Mouse (Mus musculus) urinary bladder, adult 18-20 months (tissue): ENCODE data around the gene Iqcd.
A peak's percentile ranks its signal among the peaks of the same experiment; 100 is the strongest.

Experiments
- DNase-seq, 2 experiments: peaks; one replicate each; pipeline ENCODE4 v3.0.0; 2022; ENCODE audit warnings: low spot score in 2 of 2, mixed read lengths in 2 of 2

Gene Iqcd

GRCm38 (mm10) chr5:120588569-120589094, at the start of gene Iqcd, which contains the start of gene Tpcn1:
Gene Iqcd, plus strand, starts transcription at chr5:120589016.
Gene Tpcn1, minus strand, starts transcription at chr5:120588673.
- DNase-seq: peak; percentile 97 to 98

GRCm38 (mm10) chr5:120548236-120548850, 40.5 kb upstream of the Iqcd start:
- DNase-seq: no peak

- DNase-seq: no peak
Measured at GRCm38 (mm10) chr5:120550137-120550536, 38.7 kb upstream of the Iqcd start.

GRCm38 (mm10) chr5:120550673-120551072, 38.1 kb upstream of the Iqcd start:
- no peak for DNase-seq

GRCm38 (mm10) chr5:120555871-120556270, 32.9 kb upstream of the Iqcd start:
- DNase-seq: no peak

GRCm38 (mm10) chr5:120558041-120558440, 30.8 kb upstream of the Iqcd start:
- DNase-seq: no peak

- no peak for DNase-seq
Measured at GRCm38 (mm10) chr5:120558762-120559161, 30.1 kb upstream of the Iqcd start.

- DNase-seq: no peak
Measured at GRCm38 (mm10) chr5:120560129-120560615, 28.6 kb upstream of the Iqcd start.

GRCm38 (mm10) chr5:120560616-120561311, 28.1 kb upstream of the Iqcd start:
- peak in 1 of 2 experiments; percentile 63 for DNase-seq

- peak; percentile 28 to 48 for DNase-seq
Measured at GRCm38 (mm10) chr5:120562956-120563913, 25.6 kb upstream of the Iqcd start.

- no peak for DNase-seq
Measured at GRCm38 (mm10) chr5:120563914-120564311, 24.9 kb upstream of the Iqcd start.

GRCm38 (mm10) chr5:120565171-120565905, 23.5 kb upstream of the Iqcd start:
- DNase-seq: no peak

GRCm38 (mm10) chr5:120566101-120566500, 22.7 kb upstream of the Iqcd start:
- DNase-seq: no peak

- no peak for DNase-seq
Measured at GRCm38 (mm10) chr5:120566681-120567252, 22.0 kb upstream of the Iqcd start.

GRCm38 (mm10) chr5:120567253-120567701, 21.5 kb upstream of the Iqcd start:
- DNase-seq: no peak

- DNase-seq: no peak
Measured at GRCm38 (mm10) chr5:120567761-120568211, 21.0 kb upstream of the Iqcd start.

- DNase-seq: no peak
Measured at GRCm38 (mm10) chr5:120568336-120568768, 20.5 kb upstream of the Iqcd start.

- DNase-seq: no peak
Measured at GRCm38 (mm10) chr5:120568964-120569363, 19.9 kb upstream of the Iqcd start.

GRCm38 (mm10) chr5:120569791-120570190, 19.0 kb upstream of the Iqcd start:
- no peak for DNase-seq

- DNase-seq: no peak
Measured at GRCm38 (mm10) chr5:120570289-120570897, 18.4 kb upstream of the Iqcd start.
